Comparison of ENCODE assay signal across 6 mouse cellular contexts in genomic region chr2:131226669-131227068, GRCm38 (mm10). TPM values are rescaled to one million over a fixed set of nuclear protein-coding genes. Genes with fewer than 3 reads are reported as not detected.
DNase-seq lines count a peak whose midpoint lies in the region; ATAC-seq and TF ChIP-seq lines count a peak whose summit lies in the region.
"Not testable (repeated sequence)": the region's sequence is repeated elsewhere in the genome, so short reads cannot be mapped to it uniquely, and the experiment has no call there.

No protein-coding gene starts in this region.

- 66% methylated on average over 2 of the region's 2 CpGs for WGBS in liver, embryonic 13.5 days (ENCODE audit: insufficient replicate concordance)
- 67% methylated on average over 2 of the region's 2 CpGs for WGBS in liver, embryonic 15.5 days (ENCODE audit: insufficient replicate concordance)

- H3K9ac ChIP-seq in MEL (ENCODE audit: control insufficient read depth, low read depth, low read length, poor library complexity, severe bottlenecking); liver, embryonic 13.5 days; liver, embryonic 15.5 days: not testable (repeated sequence)

- TF ChIP-seq CTCF in MEL (IDR thresholded peaks at IDR 0.05 in 2 of 3, conservative IDR thresholded peaks at IDR 0.05 in 1 of 3; ENCODE audit: control insufficient read depth in 1 of 3, insufficient read depth in 1 of 3, low read depth in 2 of 3, low read length in 3 of 3, poor library complexity in 1 of 3, severe bottlenecking in 1 of 3) = not testable (repeated sequence)

- TF ChIP-seq RAD21 in MEL (IDR thresholded peaks at IDR 0.05; ENCODE audit: low read depth, low read length) = not testable (repeated sequence)

- peaks cover 15 to 35% of the 10 kb centered on the region in 2 experiments for H3K4me1 ChIP-seq in MEL (ENCODE audit: control insufficient read depth in 1 of 2, insufficient read depth in 2 of 2, low read length in 2 of 2)
- peaks cover 63% of the 10 kb centered on the region for H3K4me1 ChIP-seq in liver, embryonic 13.5 days (replicated peaks)
- peaks cover 69% of the 10 kb centered on the region for H3K4me1 ChIP-seq in liver, embryonic 15.5 days (replicated peaks)

- peak; percentile 40 for DNase-seq in MEL (ENCODE audit: low read depth, low spot score)
- DNase-seq in kidney, adult 11 months = peak; percentile 44
- peak; percentile 44 for DNase-seq in kidney, adult 9 months
- DNase-seq in kidney, postnatal 36 days = peak; percentile 42 to 59
- not testable (repeated sequence) for DNase-seq in liver, embryonic 13.5 days

- H3K27me3 ChIP-seq in MEL (ENCODE audit: control insufficient read depth in 1 of 2, insufficient read depth in 2 of 2, low read length in 2 of 2); liver, embryonic 13.5 days; liver, embryonic 15.5 days: not testable (repeated sequence)

- not testable (repeated sequence) for TF ChIP-seq POLR2A in MEL (IDR thresholded peaks at IDR 0.05; ENCODE audit: control insufficient read depth in 1 of 2, insufficient read depth in 1 of 2, low read depth in 1 of 2, low read length in 2 of 2, poor library complexity in 1 of 2)

- H3K4me2 ChIP-seq in liver, embryonic 13.5 days; liver, embryonic 15.5 days: not testable (repeated sequence)

- H3K36me3 ChIP-seq in MEL (ENCODE audit: control insufficient read depth in 1 of 2, insufficient read depth in 2 of 2, low read length in 2 of 2) = peaks cover 0 to 24% of the 10 kb centered on the region in 2 experiments; a peak in 2 of 4 replicates
- H3K36me3 ChIP-seq in liver, embryonic 13.5 days; liver, embryonic 15.5 days (replicated peaks): not testable (repeated sequence)

- H3K9me3 ChIP-seq in MEL (replicated peaks; ENCODE audit: insufficient read depth, low read length); liver, embryonic 13.5 days (replicated peaks); liver, embryonic 15.5 days (replicated peaks): not testable (repeated sequence)

- not testable (repeated sequence) for H3K27ac ChIP-seq in MEL (ENCODE audit: control insufficient read depth, low read depth, low read length)
- H3K27ac ChIP-seq in liver, embryonic 13.5 days = peak overlapping the region; percentile 66
- H3K27ac ChIP-seq in liver, embryonic 15.5 days (replicated peaks) = peak overlapping the region; percentile 24; the same call in 1 of the 2 replicates

- ATAC-seq in liver, embryonic 13.5 days (ENCODE audit: low read depth); liver, embryonic 15.5 days (ENCODE audit: insufficient read depth): not testable (repeated sequence)

- not testable (repeated sequence) for TF ChIP-seq EP300 in MEL (IDR thresholded peaks at IDR 0.05; ENCODE audit: low read depth in 1 of 2, low read length in 2 of 2)

- not testable (repeated sequence) for H3K79me2 ChIP-seq in MEL (ENCODE audit: control insufficient read depth, insufficient read depth, low read length, poor library complexity)

- not testable (repeated sequence) for H3K4me3 ChIP-seq in MEL (ENCODE audit: control insufficient read depth in 1 of 2, insufficient read depth in 1 of 2, low read depth in 2 of 2, low read length in 2 of 2); liver, embryonic 13.5 days (replicated peaks); liver, embryonic 15.5 days (replicated peaks)

TF ChIP-seq in MEL, 35 proteins besides CTCF, POLR2A, EP300 and RAD21:
- TF ChIP-seq ETS1 (IDR thresholded peaks at IDR 0.05; ENCODE audit: low read depth, low read length) = 0 out of 2 replicates have a peak, but pooled peaks have one; percentile 13

RNA-seq across cellular contexts. Expression of gene Mavs, which starts 7.2 kb away (rescaled TPM):
- total RNA-seq in MEL (2012; rRNA removed) = 21.2 and 21.3 TPM in 2 replicates
- polyA plus RNA-seq in MEL (2012; ENCODE audit: insufficient read depth in 1 of 2, insufficient read length in 2 of 2, low read depth in 1 of 2, low replicate concordance in 2 of 2, missing spikeins in 1 of 2) = 10 to 100 TPM in 1 of 2 experiments, not detected in 1; 32.1 TPM
- 27.1 and 31.1 TPM in 2 replicates for polyA plus RNA-seq in liver, embryonic 13.5 days (2015; fragmentation: Nextera tagmentation; extraction: Ambion mirVana)
- polyA plus RNA-seq in liver, embryonic 15.5 days (2015; fragmentation: Nextera tagmentation; extraction: Ambion mirVana) = 29.8 and 33.5 TPM in 2 replicates

RNA-seq across cellular contexts. Expression of gene Ap5s1, which starts 19.8 kb away (rescaled TPM):
- 9.6 TPM in 2 replicates for total RNA-seq in MEL (2012; rRNA removed)
- polyA plus RNA-seq in MEL (2012; ENCODE audit: insufficient read depth in 1 of 2, insufficient read length in 2 of 2, low read depth in 1 of 2, low replicate concordance in 2 of 2, missing spikeins in 1 of 2) = 10 to 100 TPM in 1 of 2 experiments, not detected in 1; 12.7 TPM
- 18.1 and 19.7 TPM in 2 replicates for polyA plus RNA-seq in liver, embryonic 13.5 days (2015; fragmentation: Nextera tagmentation; extraction: Ambion mirVana)
- polyA plus RNA-seq in liver, embryonic 15.5 days (2015; fragmentation: Nextera tagmentation; extraction: Ambion mirVana) = 16.6 and 18.3 TPM in 2 replicates

RNA-seq across cellular contexts. Expression of gene Pank2, which starts 35.6 kb away (rescaled TPM):
- total RNA-seq in MEL (2012; rRNA removed) = 34.9 and 36.0 TPM in 2 replicates
- 100 to 1,000 TPM in 1 of 2 experiments, 10 to 100 TPM in 1; 71.8 to 275 TPM for polyA plus RNA-seq in MEL (2012; ENCODE audit: insufficient read depth in 1 of 2, insufficient read length in 2 of 2, low read depth in 1 of 2, low replicate concordance in 2 of 2, missing spikeins in 1 of 2)
- polyA plus RNA-seq in liver, embryonic 13.5 days (2015; fragmentation: Nextera tagmentation; extraction: Ambion mirVana) = 21.9 and 27.8 TPM in 2 replicates
- 21.7 and 22.0 TPM in 2 replicates for polyA plus RNA-seq in liver, embryonic 15.5 days (2015; fragmentation: Nextera tagmentation; extraction: Ambion mirVana)

RNA-seq across cellular contexts. Expression of gene Spef1, which starts 39.6 kb away (rescaled TPM):
- 0.46 and 1.8 TPM in 2 replicates for total RNA-seq in MEL (2012; rRNA removed)
- polyA plus RNA-seq in MEL (2012; ENCODE audit: insufficient read depth in 1 of 2, insufficient read length in 2 of 2, low read depth in 1 of 2, low replicate concordance in 2 of 2, missing spikeins in 1 of 2) = 1 to 10 TPM in 1 of 2 experiments, not detected in 1; 1.2 TPM
- polyA plus RNA-seq in liver, embryonic 13.5 days (2015; fragmentation: Nextera tagmentation; extraction: Ambion mirVana) = 1.1 and 1.2 TPM in 2 replicates
- polyA plus RNA-seq in liver, embryonic 15.5 days (2015; fragmentation: Nextera tagmentation; extraction: Ambion mirVana) = 1.6 and 1.8 TPM in 2 replicates

RNA-seq across cellular contexts. Expression of gene Cdc25b, which starts 39.9 kb away (rescaled TPM):
- total RNA-seq in MEL (2012; rRNA removed) = 11.8 and 12.6 TPM in 2 replicates
- polyA plus RNA-seq in MEL (2012; ENCODE audit: insufficient read depth in 1 of 2, insufficient read length in 2 of 2, low read depth in 1 of 2, low replicate concordance in 2 of 2, missing spikeins in 1 of 2) = 10 to 100 TPM in 1 of 2 experiments, not detected in 1; 34.5 TPM
- 171 and 201 TPM in 2 replicates for polyA plus RNA-seq in liver, embryonic 13.5 days (2015; fragmentation: Nextera tagmentation; extraction: Ambion mirVana)
- polyA plus RNA-seq in liver, embryonic 15.5 days (2015; fragmentation: Nextera tagmentation; extraction: Ambion mirVana) = 236 and 279 TPM in 2 replicates
